In the genomic region with DNA sequence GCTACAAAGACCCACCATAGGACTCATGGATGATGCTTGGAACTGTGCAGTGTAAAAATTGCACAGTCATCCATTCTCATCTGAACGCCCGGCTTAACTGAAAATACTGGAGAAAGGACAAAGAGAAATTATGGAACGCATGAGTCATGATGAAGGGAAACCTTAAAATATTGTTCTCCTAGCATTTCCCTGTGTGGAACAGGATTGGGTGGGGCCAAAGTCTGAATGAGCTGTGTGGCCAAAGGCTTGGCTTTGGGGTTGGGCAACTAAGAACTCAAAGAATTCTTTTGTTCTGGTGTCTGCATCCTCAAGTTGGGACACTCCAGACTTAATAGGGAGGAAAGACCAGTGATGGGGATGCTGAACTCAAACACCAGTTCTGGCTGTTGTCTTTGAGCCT, we compare ENCODE assay signal across 24 mouse cellular contexts. TPM values are rescaled to one million over a fixed set of nuclear protein-coding genes. Genes with fewer than 3 reads are reported as not detected.
DNase-seq lines count a peak whose midpoint lies in the region; ATAC-seq and TF ChIP-seq lines count a peak whose summit lies in the region.
"Had no signal": no experiment of that assay in that cellular context is flagged by ENCODE, and none has a peak within 500 bp of the region (broad histone marks: within the 10 kb centered on the region; RNA-seq: fewer than 3 reads in every experiment).

No protein-coding gene starts in this region.

- H3K4me3 ChIP-seq in C2C12 (ENCODE audit: insufficient read depth, poor library complexity, severe bottlenecking) (no peak overlapping the region), ES-E14 (ENCODE audit: insufficient read depth in 1 of 2, low read depth in 1 of 2, low read length in 2 of 2, poor library complexity in 1 of 2, severe bottlenecking in 1 of 2) (no peak overlapping the region)
- H3K4me3 ChIP-seq in forebrain, embryonic 12.5 days (replicated peaks) = no peak overlapping the region
- H3K4me3 ChIP-seq: embryonic facial prominence, embryonic 13.5 days; heart, embryonic 13.5 days; hindbrain, embryonic 12.5 days had no signal

- no peak overlapping the region for H3K4me2 ChIP-seq in forebrain, embryonic 12.5 days
- H3K4me2 ChIP-seq: embryonic facial prominence, embryonic 13.5 days; heart, embryonic 13.5 days; hindbrain, embryonic 12.5 days had no signal

- WGBS in forebrain, embryonic 12.5 days = over 99% methylated on average over 3 of the region's 3 CpGs

- no peaks in the 10 kb centered on the region for H3K79me3 ChIP-seq in C2C12 (ENCODE audit: low read depth)

- H3K9me3 ChIP-seq in ES-E14 (ENCODE audit: control insufficient read depth, insufficient read depth, low read depth, low read length) = no peaks in the 10 kb centered on the region
- H3K9me3 ChIP-seq in forebrain, embryonic 12.5 days = no peaks in the 10 kb centered on the region
- H3K9me3 ChIP-seq: embryonic facial prominence, embryonic 13.5 days; heart, embryonic 13.5 days; hindbrain, embryonic 12.5 days had no signal

- ATAC-seq in forebrain, embryonic 12.5 days (ENCODE audit: low FRiP score) = no peak
- ATAC-seq: forebrain, postnatal 0 days; hindbrain, embryonic 16.5 days; inflammation-experienced regulatory T-cells, adult 6 months; intestine, postnatal 0 days; Patski had no signal

- in situ Hi-C loops in ES-E14 (cut with MboI; ENCODE audit: low sequenced_read_pairs in 2 of 2, unreplicated experiment in 2 of 2) = no loop called here

- TF ChIP-seq CTCF in C2C12 (IDR thresholded peaks at IDR 0.05; ENCODE audit: control insufficient read depth, insufficient read depth, insufficient read length) = no peak

- no peak overlapping the region for H3K27ac ChIP-seq in ES-E14 (ENCODE audit: insufficient read depth, low read depth, low read length, poor library complexity, severe bottlenecking)
- H3K27ac ChIP-seq in forebrain, embryonic 12.5 days = no peak overlapping the region
- H3K27ac ChIP-seq: embryonic facial prominence, embryonic 13.5 days; heart, embryonic 13.5 days; hindbrain, embryonic 12.5 days had no signal

- no peak overlapping the region for H3ac ChIP-seq in C2C12 (ENCODE audit: control insufficient read depth, insufficient read length, low read depth)

- no peaks in the 10 kb centered on the region for H3K27me3 ChIP-seq in C2C12 (ENCODE audit: control insufficient read depth, insufficient read depth, insufficient read length)
- H3K27me3 ChIP-seq in forebrain, embryonic 12.5 days = peaks cover 5% of the 10 kb centered on the region; the same call in 1 of the 2 replicates
- H3K27me3 ChIP-seq: embryonic facial prominence, embryonic 13.5 days; heart, embryonic 13.5 days; hindbrain, embryonic 12.5 days had no signal

- no peaks in the 10 kb centered on the region for H3K36me3 ChIP-seq in C2C12 (ENCODE audit: control insufficient read depth, insufficient read depth)
- H3K36me3 ChIP-seq in ES-E14 (ENCODE audit: control insufficient read depth, insufficient read depth, low read length, poor library complexity, severe bottlenecking) = no peaks in the 10 kb centered on the region
- no peaks in the 10 kb centered on the region for H3K36me3 ChIP-seq in forebrain, embryonic 12.5 days (replicated peaks)
- H3K36me3 ChIP-seq: embryonic facial prominence, embryonic 13.5 days; heart, embryonic 13.5 days; hindbrain, embryonic 12.5 days had no signal

- no peak overlapping the region for H3K9ac ChIP-seq in ES-E14 (ENCODE audit: insufficient read depth, low read depth, low read length, poor library complexity, severe bottlenecking)
- no peak overlapping the region for H3K9ac ChIP-seq in forebrain, embryonic 12.5 days
- H3K9ac ChIP-seq: embryonic facial prominence, embryonic 13.5 days; forebrain, postnatal 0 days; heart, embryonic 13.5 days; hindbrain, embryonic 12.5 days had no signal

- DNase-seq in ES-E14 (ENCODE audit: low read depth, low spot score) (peak; percentile 6), ZHBTc4 (ENCODE audit: low read depth, low spot score) (peak; percentile 66)
- peak; percentile 52 for DNase-seq in fibroblast of lung, adult 2 months (ENCODE audit: low read depth)
- no peak for DNase-seq in lung, postnatal 10 days
- no peak for DNase-seq in kidney, postnatal 4 days
- DNase-seq: adrenal gland, postnatal 10 days; B cell, adult 2 months; cerebellum, adult 11-12 months; cerebellum, adult 9-10 months; cerebellum, postnatal 36 days; forebrain, postnatal 0 days; gastrocnemius, postnatal 36 days; heart, adult 11 months; heart, postnatal 36 days; kidney, adult 9 months had no signal

- no peaks in the 10 kb centered on the region for H3K79me2 ChIP-seq in C2C12 (ENCODE audit: control insufficient read depth, insufficient read depth)

- no peaks in the 10 kb centered on the region for H3K4me1 ChIP-seq in ES-E14 (ENCODE audit: control insufficient read depth in 2 of 2, insufficient read depth in 2 of 2, low read length in 2 of 2, poor library complexity in 1 of 2)
- peaks cover 7% of the 10 kb centered on the region; the same call in 1 of the 2 replicates for H3K4me1 ChIP-seq in forebrain, embryonic 12.5 days
- H3K4me1 ChIP-seq: embryonic facial prominence, embryonic 13.5 days; heart, embryonic 13.5 days had no signal

TF ChIP-seq in C2C12, 6 proteins besides CTCF, POLR2A, EP300 and RAD21:
- TF ChIP-seq MAX (IDR thresholded peaks at IDR 0.05) = no peak
- TF ChIP-seq USF1 (IDR thresholded peaks at IDR 0.05; ENCODE audit: low read depth) = no peak
- TF ChIP-seq MYOD1 (IDR thresholded peaks at IDR 0.05; ENCODE audit: control insufficient read depth, insufficient read length, low read depth) = no peak
- TF ChIP-seq CEBPB (IDR thresholded peaks at IDR 0.05; ENCODE audit: low read depth) = peak; percentile 55

TF ChIP-seq in ES-E14, 5 proteins besides CTCF, POLR2A, EP300 and RAD21:
- TF ChIP-seq ZC3H11A (IDR thresholded peaks at IDR 0.05; ENCODE audit: borderline replicate concordance, low read depth, low read length) = no peak
- TF ChIP-seq ZNF384 (IDR thresholded peaks at IDR 0.05; ENCODE audit: low read depth, low read length) = no peak
- TF ChIP-seq MAFK (IDR thresholded peaks at IDR 0.05; ENCODE audit: insufficient read depth, low read depth, low read length) = 0 out of 2 replicates have a peak, but pooled peaks have one; percentile 17
- TF ChIP-seq HCFC1 (IDR thresholded peaks at IDR 0.05; ENCODE audit: borderline replicate concordance, insufficient read depth, low read length) = no peak
- TF ChIP-seq CHD2 (IDR thresholded peaks at IDR 0.05; ENCODE audit: low read depth, low read length) = no peak

RNA-seq across cellular contexts. Expression of gene Pdzrn3, which starts 49.6 kb away (rescaled TPM):
- 10.5 TPM for polyA plus RNA-seq in C2C12 (2012; fragmentation: generic; extraction: Trizol)
- 1.7 and 3.8 TPM in 2 replicates for total RNA-seq in ES-E14 (2012; rRNA removed)
- polyA plus RNA-seq in forebrain, embryonic 12.5 days (2016; fragmentation: Nextera tagmentation; extraction: Ambion mirVana) = 7.7 and 8.8 TPM in 2 replicates
- polyA plus RNA-seq: inflammation-experienced regulatory T-cells, adult 6 months had no signal

Comparison
In these comparisons a context has a peak if more than half of its experiments do, and no peak if none do; other contexts are left out.
1. DNase-seq: peak in ES-E14 (single experiment), ZHBTc4 (single experiment) and fibroblast of lung, adult 2 months (single experiment); none in lung, postnatal 10 days (single experiment) and kidney, postnatal 4 days (0 of 2).